Mouse (Mus musculus) embryonic fibroblast, embryonic 13.5 days (primary cell): Measurements from ENCODE around the gene Trim67. TPM values are rescaled to one million over a fixed set of nuclear protein-coding genes. Genes with fewer than 3 reads are reported as not detected.

ENCODE experiments used
- H3K27ac ChIP-seq: 2 replicates; pipeline ENCODE4 v1.5.1; 2012; ENCODE audit warnings: low read length, control low read depth, inconsistent platforms; ENCODE audit not compliant: insufficient read depth
- H3K4me1 ChIP-seq: 2 replicates; pipeline ENCODE4 v1.6.1; 2011; ENCODE audit warnings: low read length; ENCODE audit not compliant: control insufficient read depth, insufficient read depth
- H3K4me3 ChIP-seq: 2 replicates; pipeline ENCODE4 v1.5.1; 2011; ENCODE audit warnings: mild to moderate bottlenecking, control low read depth, low read length; ENCODE audit not compliant: insufficient read depth
- CTCF ChIP-seq: IDR thresholded peaks from 2 replicates; pipeline ENCODE4 v1.5.1; 2011; ENCODE audit warnings: mild to moderate bottlenecking, control low read depth, low read length, moderate library complexity, borderline replicate concordance; ENCODE audit not compliant: insufficient read depth
- POLR2A ChIP-seq: IDR thresholded peaks from 2 replicates; pipeline ENCODE4 v1.6.1; 2011; ENCODE audit warnings: low read depth, mild to moderate bottlenecking, control low read depth, low read length, moderate library complexity
- polyA plus RNA-seq: library from polyadenylated mRNA; stranded (reverse); fragments of >200 nt; gene quantifications from 2 replicates; pipeline ENCODE4 v1.2.4, GENCODE M21; 2011; ENCODE audit warnings: low read depth; ENCODE audit not compliant: missing spikeins, insufficient read length

Gene Trim67
- polyA plus RNA-seq, 1 experiment = not detected

- no peak overlapping the region for H3K27ac ChIP-seq
- TF ChIP-seq CTCF (no peak), POLR2A (no peak)
- no peaks in the 10 kb centered on the region for H3K4me1 ChIP-seq
- no peak overlapping the region for H3K4me3 ChIP-seq
Measured at GRCm38 (mm10) chr8:124810689-124811394, 17.9 kb downstream of the Trim67 start.

- H3K4me1 ChIP-seq = no peaks in the 10 kb centered on the region
- no peak overlapping the region for H3K4me3 ChIP-seq
- H3K27ac ChIP-seq = no peak overlapping the region
- TF ChIP-seq CTCF = no peak
- TF ChIP-seq POLR2A = no peak
Measured at GRCm38 (mm10) chr8:124813326-124813725, 20.4 kb downstream of the Trim67 start.

- no peaks in the 10 kb centered on the region for H3K4me1 ChIP-seq
- no peak overlapping the region for H3K4me3 ChIP-seq
- no peak overlapping the region for H3K27ac ChIP-seq
- no peak for TF ChIP-seq CTCF
- TF ChIP-seq POLR2A = no peak
Measured at GRCm38 (mm10) chr8:124815870-124816269, 23.0 kb downstream of the Trim67 start.

- Histone ChIP-seq H3K27ac (no peak overlapping the region), H3K4me3 (no peak overlapping the region), H3K4me1 (no peaks in the 10 kb centered on the region)
- no peak for TF ChIP-seq CTCF
- TF ChIP-seq POLR2A = no peak
Measured at GRCm38 (mm10) chr8:124816866-124817265, 24.0 kb downstream of the Trim67 start.

- no peak overlapping the region for H3K4me3 ChIP-seq
- no peak overlapping the region for H3K27ac ChIP-seq
- no peaks in the 10 kb centered on the region for H3K4me1 ChIP-seq
- TF ChIP-seq CTCF = no peak
- TF ChIP-seq POLR2A = no peak
Measured at GRCm38 (mm10) chr8:124817361-124817760, 24.5 kb downstream of the Trim67 start.

GRCm38 (mm10) chr8:124819612-124820115 lies 26.8 kb downstream of the Trim67 start:
- Histone ChIP-seq H3K27ac (no peak overlapping the region), H3K4me3 (no peak overlapping the region), H3K4me1 (no peaks in the 10 kb centered on the region)
- no peak for TF ChIP-seq CTCF
- no peak for TF ChIP-seq POLR2A

GRCm38 (mm10) chr8:124820125-124820524 lies 27.2 kb downstream of the Trim67 start:
- TF ChIP-seq POLR2A (no peak), CTCF (no peak)
- no peak overlapping the region for H3K27ac ChIP-seq
- H3K4me3 ChIP-seq = no peak overlapping the region
- no peaks in the 10 kb centered on the region for H3K4me1 ChIP-seq

GRCm38 (mm10) chr8:124823497-124823896 lies 30.6 kb downstream of the Trim67 start:
- Histone ChIP-seq H3K4me3 (no peak overlapping the region), H3K4me1 (peaks cover 5% of the 10 kb centered on the region; the same call in 1 of the 2 replicates), H3K27ac (no peak overlapping the region)
- TF ChIP-seq POLR2A (no peak), CTCF (no peak)

GRCm38 (mm10) chr8:124826658-124827057 lies 33.8 kb downstream of the Trim67 start:
- peaks cover 5% of the 10 kb centered on the region; the same call in 1 of the 2 replicates for H3K4me1 ChIP-seq
- no peak for TF ChIP-seq CTCF
- no peak for TF ChIP-seq POLR2A
- peak overlapping the region; percentile 55 for H3K27ac ChIP-seq
- H3K4me3 ChIP-seq = no peak overlapping the region

- Histone ChIP-seq H3K4me3 (no peak overlapping the region), H3K27ac (peak overlapping the region; percentile 55), H3K4me1 (peaks cover 5% of the 10 kb centered on the region; the same call in 1 of the 2 replicates)
- no peak for TF ChIP-seq POLR2A
- TF ChIP-seq CTCF = peak; percentile 48; the same call in 1 of the 2 replicates
Measured at GRCm38 (mm10) chr8:124827387-124827786, 34.5 kb downstream of the Trim67 start.

- TF ChIP-seq POLR2A = no peak
- peaks cover 5% of the 10 kb centered on the region; the same call in 1 of the 2 replicates for H3K4me1 ChIP-seq
- no peak overlapping the region for H3K27ac ChIP-seq
- no peak overlapping the region for H3K4me3 ChIP-seq
Measured at GRCm38 (mm10) chr8:124828561-124829240, 35.8 kb downstream of the Trim67 start.
